Mouse (Mus musculus): ENCODE results near the gene Fabp1.

The Fabp1 gene

GRCm38 (mm10) chr6:71199612-71200011 is at the start of gene Fabp1:
Fabp1 (plus strand) TSS chr6:71199827.
- no peak for DNase-seq (ENCODE audit: low read depth in 1 of 2, low spot score in 2 of 2)

- no peak for DNase-seq (ENCODE audit: low read depth in 1 of 2, low spot score in 2 of 2)
These were observed 48.5 kb upstream of the Fabp1 start for GRCm38 (mm10) chr6:71151098-71151497.

GRCm38 (mm10) chr6:71153486-71153885 is 46.1 kb upstream of the Fabp1 start:
- no peak for DNase-seq (ENCODE audit: low read depth in 1 of 2, low spot score in 2 of 2)

GRCm38 (mm10) chr6:71154861-71155260 is 44.8 kb upstream of the Fabp1 start:
- DNase-seq (ENCODE audit: low read depth in 1 of 2, low spot score in 2 of 2): no peak

GRCm38 (mm10) chr6:71156674-71157326 is 42.8 kb upstream of the Fabp1 start:
- DNase-seq (ENCODE audit: low read depth in 1 of 2, low spot score in 2 of 2): no peak

GRCm38 (mm10) chr6:71161290-71161689 is 38.3 kb upstream of the Fabp1 start:
- DNase-seq (ENCODE audit: low read depth in 1 of 2, low spot score in 2 of 2): no peak

GRCm38 (mm10) chr6:71162269-71162668 is 37.4 kb upstream of the Fabp1 start:
- no peak for DNase-seq (ENCODE audit: low read depth in 1 of 2, low spot score in 2 of 2)

- DNase-seq (ENCODE audit: low read depth in 1 of 2, low spot score in 2 of 2): no peak
These were observed 35.2 kb upstream of the Fabp1 start for GRCm38 (mm10) chr6:71164394-71164793.

GRCm38 (mm10) chr6:71166551-71167169 is 33.0 kb upstream of the Fabp1 start:
- no peak for DNase-seq (ENCODE audit: low read depth in 1 of 2, low spot score in 2 of 2)

- DNase-seq (ENCODE audit: low read depth in 1 of 2, low spot score in 2 of 2): no peak
These were observed 26.6 kb upstream of the Fabp1 start for GRCm38 (mm10) chr6:71172812-71173580.

- DNase-seq (ENCODE audit: low read depth in 1 of 2, low spot score in 2 of 2): no peak
These were observed 19.0 kb upstream of the Fabp1 start for GRCm38 (mm10) chr6:71180596-71180995.

- no peak for DNase-seq (ENCODE audit: low read depth in 1 of 2, low spot score in 2 of 2)
These were observed 14.6 kb upstream of the Fabp1 start for GRCm38 (mm10) chr6:71184941-71185604.

GRCm38 (mm10) chr6:71189578-71189977 is 10.0 kb upstream of the Fabp1 start:
- DNase-seq (ENCODE audit: low read depth in 1 of 2, low spot score in 2 of 2): no peak

GRCm38 (mm10) chr6:71190501-71190900 is 9.1 kb upstream of the Fabp1 start:
- no peak for DNase-seq (ENCODE audit: low read depth in 1 of 2, low spot score in 2 of 2)

- no peak for DNase-seq (ENCODE audit: low read depth in 1 of 2, low spot score in 2 of 2)
These were observed 6.4 kb upstream of the Fabp1 start for GRCm38 (mm10) chr6:71193151-71193740.

- no peak for DNase-seq (ENCODE audit: low read depth in 1 of 2, low spot score in 2 of 2)
These were observed 3.5 kb upstream of the Fabp1 start for GRCm38 (mm10) chr6:71196107-71196506.

GRCm38 (mm10) chr6:71197636-71198535 is 1.7 kb upstream of the Fabp1 start:
- DNase-seq (ENCODE audit: low read depth in 1 of 2, low spot score in 2 of 2): no peak

- no peak for DNase-seq (ENCODE audit: low read depth in 1 of 2, low spot score in 2 of 2)
These were observed 2.3 kb downstream of the Fabp1 start for GRCm38 (mm10) chr6:71201925-71202324.

- no peak for DNase-seq (ENCODE audit: low read depth in 1 of 2, low spot score in 2 of 2)
These were observed 4.0 kb downstream of the Fabp1 start for GRCm38 (mm10) chr6:71203674-71204073.

GRCm38 (mm10) chr6:71204166-71204565 is 4.5 kb downstream of the Fabp1 start:
- DNase-seq (ENCODE audit: low read depth in 1 of 2, low spot score in 2 of 2): no peak

Measured in monocyte, adult 2 months (primary cell).